Mouse (Mus musculus) olfactory bulb, adult 2 months (tissue): ENCODE measurements around the gene Tmsb4x. TPM values are rescaled to one million over a fixed set of nuclear protein-coding genes. Genes with fewer than 3 reads are reported as not detected.

Experiments
- H3K27ac ChIP-seq: fragments of 200-500 bp; 2 replicates; pipeline ENCODE4 v1.5.1; 2012; ENCODE audit warnings: low read depth, low read length; ENCODE audit not compliant: insufficient read depth
- H3K4me1 ChIP-seq: fragments of 200-500 bp; 2 replicates; pipeline ENCODE4 v1.6.1; 2012; ENCODE audit warnings: low read length; ENCODE audit not compliant: control insufficient read depth, insufficient read depth
- H3K4me3 ChIP-seq: fragments of 200-500 bp; 2 replicates; pipeline ENCODE4 v1.5.1; 2012; ENCODE audit warnings: mild to moderate bottlenecking, low read depth, low read length, moderate library complexity; ENCODE audit not compliant: insufficient read depth
- CTCF ChIP-seq: fragments of 200-500 bp; IDR thresholded peaks from 2 replicates; pipeline ENCODE4 v1.5.1; 2012; ENCODE audit warnings: low read depth, mild to moderate bottlenecking, low read length, moderate library complexity; ENCODE audit not compliant: insufficient read depth
- POLR2A ChIP-seq: fragments of 200-500 bp; IDR thresholded peaks from 2 replicates; pipeline ENCODE4 v1.6.1; 2012; ENCODE audit warnings: mild to moderate bottlenecking, low read depth, low read length, moderate library complexity; ENCODE audit not compliant: insufficient read depth
- WGBS: fragments of 180-500 bp; shearing (Covaris S2); methylation state at CpG from one replicate; pipeline ENCODE4 v1.1.7; 2018; 5-methylcytosine and 5-hydroxymethylcytosine counted together
- polyA plus RNA-seq: library from polyadenylated mRNA; stranded (reverse); fragments of >200 nt; gene quantifications from 2 replicates; pipeline ENCODE4 v1.2.4, GENCODE M21; 2012; ENCODE audit warnings: low replicate concordance; ENCODE audit not compliant: missing spikeins, insufficient read depth, insufficient read length

The Tmsb4x gene
- polyA plus RNA-seq, 1 experiment, result 4,546 TPM

DNA sequence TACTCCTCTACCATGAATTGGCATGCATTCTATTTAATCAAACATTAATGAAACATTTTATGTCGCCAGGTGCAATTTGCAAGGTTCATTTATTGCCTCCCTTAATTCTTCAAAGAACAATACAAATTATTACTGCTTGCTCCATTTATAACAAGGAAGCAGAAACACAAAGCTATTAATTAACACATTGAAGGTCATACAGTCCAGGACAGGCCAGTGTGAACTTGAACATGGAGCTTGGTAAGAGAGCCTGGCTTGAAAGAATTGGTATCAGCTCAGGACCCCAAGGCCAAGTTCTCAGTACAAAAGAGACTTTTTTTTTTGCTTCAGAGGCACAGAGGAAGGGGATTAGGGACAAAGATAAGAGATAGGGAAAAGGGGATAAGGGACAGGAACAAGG, 43.1 kb downstream of the Tmsb4x start:
- no peaks in the 10 kb centered on the region for H3K4me1 ChIP-seq
- TF ChIP-seq CTCF (no peak), POLR2A (no peak)
- 90% methylated on average over 1 of the region's 1 CpGs for WGBS
- H3K4me3 ChIP-seq, result no peak overlapping the region
- no peak overlapping the region for H3K27ac ChIP-seq

- Histone ChIP-seq H3K4me3 (no peak overlapping the region), H3K27ac (no peak overlapping the region), H3K4me1 (no peaks in the 10 kb centered on the region)
- WGBS, result 82% methylated on average over 4 of the region's 4 CpGs
- no peak for TF ChIP-seq POLR2A
- TF ChIP-seq CTCF, result no peak
These were observed 51.4 kb downstream of the Tmsb4x start for GRCm38 (mm10) chrX:167157691-167158090.

Other genes starting within 250 kb of the Tmsb4x start
- gene Tlr8, start 55.0 kb upstream of the Tmsb4x start, polyA plus RNA-seq, result not detected in 2 replicates
- gene Tlr7, start 121.2 kb upstream of the Tmsb4x start, polyA plus RNA-seq, result not detected in 2 replicates
- not detected in 2 replicates for gene Prps2, start 173.4 kb upstream of the Tmsb4x start, polyA plus RNA-seq